Mouse (Mus musculus): Measurements from ENCODE around the gene 4833427G06Rik. TPM values are rescaled to one million over a fixed set of nuclear protein-coding genes. Genes with fewer than 3 reads are reported as not detected.
"Not testable (repeated sequence)": the region's sequence is repeated elsewhere in the genome, so short reads cannot be mapped to it uniquely, and the experiment has no call there.

4833427G06Rik gene
- total RNA-seq (2014; rRNA removed) (not detected in 2 replicates), polyA plus RNA-seq (2012; rRNA removed) (not detected in 2 replicates)

DNA sequence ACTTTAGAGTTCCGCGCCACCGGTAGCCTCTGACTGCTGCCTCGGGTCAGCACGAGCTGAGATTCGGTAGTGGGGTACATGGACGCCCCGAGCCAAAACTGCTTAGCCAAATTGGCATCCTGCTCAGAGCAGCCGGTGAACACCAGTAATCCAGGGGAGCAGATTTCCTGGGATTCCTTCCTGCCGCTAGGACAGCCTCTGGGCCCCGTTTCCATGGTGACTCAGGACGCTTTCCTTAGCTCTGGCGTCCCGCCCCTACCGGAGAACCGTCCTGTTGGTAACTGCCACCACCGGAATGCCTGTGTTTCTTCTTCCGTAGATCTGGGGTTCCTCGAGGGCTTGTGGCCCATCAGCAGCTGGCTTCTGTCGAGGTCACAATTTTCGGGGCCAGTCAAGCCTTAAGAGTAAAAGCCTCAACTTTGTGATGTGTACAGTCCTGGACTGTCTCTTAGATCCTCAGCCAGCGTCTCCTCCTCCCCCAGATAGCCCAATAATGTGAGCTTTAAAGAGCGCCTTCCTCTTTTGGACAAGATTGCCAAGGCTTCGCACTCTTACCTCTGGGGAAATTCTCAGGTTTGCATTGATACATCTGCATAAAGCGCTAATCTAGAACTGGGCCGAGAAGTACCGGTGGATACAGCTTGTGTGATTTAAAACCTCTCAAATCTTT, at the start of gene 4833427G06Rik:
TSS of gene 4833427G06Rik (minus strand) at position 323 of the 670 bp plus-strand sequence.
- H3K9ac ChIP-seq (ENCODE audit: low read depth, low read length), result no peak within 1 kb of the TSS
- H3K4me3 ChIP-seq (ENCODE audit: insufficient read depth, low read depth, low read length), result no peak within 1 kb of the TSS
- TF ChIP-seq CTCF (IDR thresholded peaks at IDR 0.05; ENCODE audit: low read depth, low read length), result no peak
- no peak for TF ChIP-seq POLR2A (IDR thresholded peaks at IDR 0.05; ENCODE audit: extremely low read depth, insufficient read depth, low read length)
- DNase-seq (ENCODE audit: extremely low read depth, low read depth, low spot score), result peak; percentile 12
- peaks cover 9% of the 10 kb centered on the region; the same call in 1 of the 2 replicates for H3K27me3 ChIP-seq (ENCODE audit: control insufficient read depth, insufficient read depth, low read length)
- H3K79me2 ChIP-seq (ENCODE audit: control insufficient read depth, insufficient read depth, low read length), result no peaks in the 10 kb centered on the region
- peaks cover 2% of the 10 kb centered on the region; the same call in 1 of the 2 replicates for H3K4me1 ChIP-seq (ENCODE audit: control insufficient read depth, insufficient read depth, low read length)
- WGBS, result 16% methylated on average over 27 of the region's 27 CpGs
- no peaks in the 10 kb centered on the region for H3K36me3 ChIP-seq (ENCODE audit: control insufficient read depth, insufficient read depth, low read length)
- no peak within 1 kb of the TSS for H3K27ac ChIP-seq (replicated peaks; ENCODE audit: insufficient read depth, low read depth, low read length)

DNA sequence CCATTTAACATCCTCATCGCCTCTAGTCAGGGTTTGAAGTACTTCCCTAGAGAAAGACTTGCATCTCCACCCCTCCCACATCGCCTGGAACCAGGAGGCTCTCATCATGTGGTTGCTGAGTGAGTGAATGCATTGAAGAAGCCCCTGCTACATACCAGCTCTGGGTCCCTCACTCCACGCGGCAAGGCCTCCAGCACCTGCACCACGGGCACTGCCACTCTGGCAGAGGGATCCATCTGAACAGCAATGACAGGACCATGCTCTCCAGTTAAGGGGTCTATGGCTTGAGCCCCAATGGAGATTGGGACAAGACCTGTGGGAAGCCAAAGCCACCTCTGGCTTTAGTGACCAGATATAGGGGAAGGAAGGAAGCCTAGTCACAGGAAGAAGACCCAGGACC, 45.4 kb upstream of the 4833427G06Rik start:
- H3K27ac ChIP-seq (replicated peaks; ENCODE audit: insufficient read depth, low read depth, low read length), result no peak overlapping the region
- no peaks in the 10 kb centered on the region for H3K79me2 ChIP-seq (ENCODE audit: control insufficient read depth, insufficient read depth, low read length)
- no peak overlapping the region for H3K4me3 ChIP-seq (ENCODE audit: insufficient read depth, low read depth, low read length)
- no peaks in the 10 kb centered on the region for H3K36me3 ChIP-seq (ENCODE audit: control insufficient read depth, insufficient read depth, low read length)
- no peaks in the 10 kb centered on the region for H3K4me1 ChIP-seq (ENCODE audit: control insufficient read depth, insufficient read depth, low read length)
- TF ChIP-seq CTCF (IDR thresholded peaks at IDR 0.05; ENCODE audit: low read depth, low read length) (no peak), POLR2A (IDR thresholded peaks at IDR 0.05; ENCODE audit: extremely low read depth, insufficient read depth, low read length) (no peak)
- DNase-seq (ENCODE audit: extremely low read depth, low read depth, low spot score), result no peak
- H3K27me3 ChIP-seq (ENCODE audit: control insufficient read depth, insufficient read depth, low read length), result no peaks in the 10 kb centered on the region
- 83% methylated on average over 5 of the region's 5 CpGs for WGBS
- no peak overlapping the region for H3K9ac ChIP-seq (ENCODE audit: low read depth, low read length)

DNA sequence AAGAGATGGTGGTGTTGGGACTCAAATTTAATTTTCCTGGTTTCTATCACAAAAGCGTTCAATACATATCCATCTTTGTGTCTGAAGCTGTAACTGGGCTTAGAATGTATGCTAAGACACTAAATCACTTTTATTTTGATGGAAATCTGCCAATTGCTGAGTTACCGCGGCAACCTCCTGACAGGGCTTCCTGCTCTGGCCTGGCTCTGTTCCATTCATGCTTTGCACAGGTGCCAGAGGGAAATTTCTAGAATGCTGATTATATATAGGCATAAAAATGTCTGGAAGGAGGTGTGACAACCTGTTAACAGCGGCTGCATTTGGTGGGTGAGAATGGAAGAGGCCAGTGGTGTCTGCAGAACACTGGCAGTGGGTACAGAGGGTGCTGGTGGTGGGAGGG, 44.6 kb upstream of the 4833427G06Rik start:
- no peak for DNase-seq (ENCODE audit: extremely low read depth, low read depth, low spot score)
- Histone ChIP-seq H3K36me3 (ENCODE audit: control insufficient read depth, insufficient read depth, low read length) (no peaks in the 10 kb centered on the region), H3K27ac (replicated peaks; ENCODE audit: insufficient read depth, low read depth, low read length) (no peak overlapping the region), H3K4me3 (ENCODE audit: insufficient read depth, low read depth, low read length) (no peak overlapping the region), H3K4me1 (ENCODE audit: control insufficient read depth, insufficient read depth, low read length) (no peaks in the 10 kb centered on the region), H3K79me2 (ENCODE audit: control insufficient read depth, insufficient read depth, low read length) (no peaks in the 10 kb centered on the region), H3K27me3 (ENCODE audit: control insufficient read depth, insufficient read depth, low read length) (no peaks in the 10 kb centered on the region), H3K9ac (ENCODE audit: low read depth, low read length) (no peak overlapping the region)
- WGBS, result 72% methylated on average over 4 of the region's 4 CpGs
- TF ChIP-seq CTCF (IDR thresholded peaks at IDR 0.05; ENCODE audit: low read depth, low read length) (no peak), POLR2A (IDR thresholded peaks at IDR 0.05; ENCODE audit: extremely low read depth, insufficient read depth, low read length) (no peak)

DNA sequence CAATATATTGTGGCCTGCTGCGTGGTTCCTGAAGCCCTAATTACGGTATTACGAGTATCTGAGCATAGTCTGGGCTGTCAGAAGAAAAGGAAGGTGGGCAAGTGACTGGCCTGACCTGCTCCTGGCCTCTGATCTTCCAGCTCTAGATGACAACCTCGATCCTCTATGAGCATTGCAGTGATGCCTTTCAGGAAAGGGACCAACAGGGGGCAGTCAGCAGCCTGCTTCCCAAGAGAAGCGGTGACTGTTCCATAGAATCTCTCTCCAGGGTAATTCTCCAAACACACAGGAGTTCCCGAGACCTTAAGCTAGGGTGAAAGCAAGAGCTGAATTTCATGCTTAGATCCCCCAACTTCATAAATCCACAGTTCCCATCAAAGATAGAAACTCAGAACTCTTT, 42.3 kb upstream of the 4833427G06Rik start:
- Histone ChIP-seq H3K79me2 (ENCODE audit: control insufficient read depth, insufficient read depth, low read length) (no peaks in the 10 kb centered on the region), H3K27me3 (ENCODE audit: control insufficient read depth, insufficient read depth, low read length) (no peaks in the 10 kb centered on the region), H3K36me3 (ENCODE audit: control insufficient read depth, insufficient read depth, low read length) (no peaks in the 10 kb centered on the region), H3K4me3 (ENCODE audit: insufficient read depth, low read depth, low read length) (no peak overlapping the region), H3K27ac (replicated peaks; ENCODE audit: insufficient read depth, low read depth, low read length) (no peak overlapping the region), H3K9ac (ENCODE audit: low read depth, low read length) (no peak overlapping the region), H3K4me1 (ENCODE audit: control insufficient read depth, insufficient read depth, low read length) (no peaks in the 10 kb centered on the region)
- DNase-seq (ENCODE audit: extremely low read depth, low read depth, low spot score), result no peak
- TF ChIP-seq POLR2A (IDR thresholded peaks at IDR 0.05; ENCODE audit: extremely low read depth, insufficient read depth, low read length) (no peak), CTCF (IDR thresholded peaks at IDR 0.05; ENCODE audit: low read depth, low read length) (no peak)
- 72% methylated on average over 6 of the region's 6 CpGs for WGBS

DNA sequence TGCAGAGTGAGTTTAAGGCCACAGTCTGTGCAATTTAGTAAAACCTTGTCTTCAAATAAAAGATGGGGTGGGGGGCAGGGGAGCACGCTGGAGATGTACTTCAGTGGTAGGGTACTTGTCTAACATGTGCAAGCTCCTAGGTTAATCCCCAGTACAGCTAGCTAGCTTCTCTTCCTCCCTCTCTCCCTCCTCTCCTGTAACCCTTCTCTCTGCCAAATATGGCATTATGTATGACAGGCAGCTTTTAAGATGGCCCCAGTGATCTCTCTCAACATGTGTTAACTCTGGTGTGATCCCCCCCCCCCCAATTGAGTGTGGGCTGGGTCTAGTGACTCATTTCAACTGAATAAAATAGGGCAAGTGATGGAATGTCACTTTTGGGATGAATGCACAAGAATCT, 41.6 kb upstream of the 4833427G06Rik start:
- 82% methylated on average over 1 of the region's 1 CpGs for WGBS
- H3K79me2 ChIP-seq (ENCODE audit: control insufficient read depth, insufficient read depth, low read length), result no peaks in the 10 kb centered on the region
- H3K4me1 ChIP-seq (ENCODE audit: control insufficient read depth, insufficient read depth, low read length), result no peaks in the 10 kb centered on the region

DNA sequence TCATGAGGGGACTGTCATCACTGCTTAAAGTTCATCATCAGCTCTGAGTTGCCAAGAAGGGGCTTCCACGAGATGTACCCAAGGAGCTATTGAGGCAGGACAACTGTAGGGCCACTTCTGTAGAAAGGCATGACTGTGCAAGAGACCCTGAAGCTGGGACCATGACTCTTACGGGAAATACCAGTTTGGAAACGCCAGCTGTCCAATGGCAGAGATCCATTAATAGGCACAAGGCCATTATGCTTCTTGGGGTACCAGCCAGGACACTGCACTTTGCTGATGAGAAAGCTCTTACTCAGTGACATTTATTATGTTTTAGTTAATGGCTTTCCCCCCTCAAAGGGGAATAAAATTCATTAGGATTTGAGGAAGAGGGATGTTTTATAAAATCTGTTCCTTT, 38.8 kb upstream of the 4833427G06Rik start:
- Histone ChIP-seq H3K27ac (replicated peaks; ENCODE audit: insufficient read depth, low read depth, low read length) (no peak overlapping the region), H3K4me1 (ENCODE audit: control insufficient read depth, insufficient read depth, low read length) (no peaks in the 10 kb centered on the region), H3K4me3 (ENCODE audit: insufficient read depth, low read depth, low read length) (no peak overlapping the region), H3K79me2 (ENCODE audit: control insufficient read depth, insufficient read depth, low read length) (no peaks in the 10 kb centered on the region), H3K36me3 (ENCODE audit: control insufficient read depth, insufficient read depth, low read length) (no peaks in the 10 kb centered on the region), H3K9ac (ENCODE audit: low read depth, low read length) (no peak overlapping the region), H3K27me3 (ENCODE audit: control insufficient read depth, insufficient read depth, low read length) (no peaks in the 10 kb centered on the region)
- no peak for DNase-seq (ENCODE audit: extremely low read depth, low read depth, low spot score)
- 75% methylated on average over 3 of the region's 3 CpGs for WGBS
- no peak for TF ChIP-seq CTCF (IDR thresholded peaks at IDR 0.05; ENCODE audit: low read depth, low read length)
- no peak for TF ChIP-seq POLR2A (IDR thresholded peaks at IDR 0.05; ENCODE audit: extremely low read depth, insufficient read depth, low read length)

More for the DNA sequence above, 41.6 kb upstream of the 4833427G06Rik start:
- no peaks in the 10 kb centered on the region for H3K27me3 ChIP-seq (ENCODE audit: control insufficient read depth, insufficient read depth, low read length)
- H3K4me3 ChIP-seq (ENCODE audit: insufficient read depth, low read depth, low read length), result no peak overlapping the region
- no peak for DNase-seq (ENCODE audit: extremely low read depth, low read depth, low spot score)
- H3K27ac ChIP-seq (replicated peaks; ENCODE audit: insufficient read depth, low read depth, low read length), result no peak overlapping the region
- no peaks in the 10 kb centered on the region for H3K36me3 ChIP-seq (ENCODE audit: control insufficient read depth, insufficient read depth, low read length)
- TF ChIP-seq CTCF (IDR thresholded peaks at IDR 0.05; ENCODE audit: low read depth, low read length), result no peak
- TF ChIP-seq POLR2A (IDR thresholded peaks at IDR 0.05; ENCODE audit: extremely low read depth, insufficient read depth, low read length), result no peak
- H3K9ac ChIP-seq (ENCODE audit: low read depth, low read length), result no peak overlapping the region

DNA sequence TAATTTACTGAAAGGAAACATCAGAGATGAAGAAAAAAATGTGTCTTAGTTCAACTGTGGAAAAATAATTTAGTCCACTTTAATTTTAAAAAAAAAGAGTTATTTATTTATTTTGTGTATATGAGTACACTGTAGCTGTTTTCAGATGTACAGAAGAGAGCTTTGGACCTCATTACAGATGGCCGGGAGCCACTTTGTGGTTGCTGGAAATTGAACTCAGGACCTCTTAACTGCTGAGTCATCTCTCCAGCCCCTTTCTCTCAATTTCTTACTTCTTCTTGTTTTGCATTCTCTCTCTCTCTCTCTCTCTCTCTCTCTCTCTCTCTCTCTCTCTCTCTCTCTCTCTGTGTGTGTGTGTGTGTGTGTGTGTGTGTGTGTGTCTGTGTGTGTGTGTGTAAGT, 37.5 kb upstream of the 4833427G06Rik start:
- not testable (repeated sequence) for DNase-seq (ENCODE audit: extremely low read depth, low read depth, low spot score); H3K27me3 ChIP-seq (ENCODE audit: control insufficient read depth, insufficient read depth, low read length); H3K79me2 ChIP-seq (ENCODE audit: control insufficient read depth, insufficient read depth, low read length); H3K36me3 ChIP-seq (ENCODE audit: control insufficient read depth, insufficient read depth, low read length); H3K9ac ChIP-seq (ENCODE audit: low read depth, low read length); H3K4me3 ChIP-seq (ENCODE audit: insufficient read depth, low read depth, low read length); H3K4me1 ChIP-seq (ENCODE audit: control insufficient read depth, insufficient read depth, low read length); H3K27ac ChIP-seq (replicated peaks; ENCODE audit: insufficient read depth, low read depth, low read length)
- 71% methylated on average over 1 of the region's 1 CpGs for WGBS
